Mouse (Mus musculus) colon, adult 2 months (tissue): ENCODE data around the gene Vps4a. TPM values are rescaled to one million over a fixed set of nuclear protein-coding genes. Genes with fewer than 3 reads are reported as not detected.

Experiments used
- polyA plus RNA-seq: library from polyadenylated mRNA; depleted of rRNA; stranded (reverse); fragments of >200 nt; gene quantifications from 2 replicates; pipeline ENCODE4 v1.2.3, GENCODE M21; 2012; rRNA removed

The Vps4a gene
- polyA plus RNA-seq, result 17.9 and 21.2 TPM in 2 replicates

GRCm38 (mm10) chr8:107030650-107031576, at the start of gene Vps4a:
Gene Vps4a (plus strand): TSS chr8:107031222.

GRCm38 (mm10) chr8:107048061-107048941, 17.3 kb downstream of the Vps4a start, which contains the start of gene Pdf:
Gene Pdf (minus strand): TSS chr8:107048614.

GRCm38 (mm10) chr8:107056076-107056972, 25.3 kb downstream of the Vps4a start, which contains the start of the genes Cog8 and Nip7:
Gene Cog8 (minus strand): TSS chr8:107056689.
Gene Nip7 (plus strand): TSS chr8:107056877.

GRCm38 (mm10) chr8:107065511-107066496, 34.8 kb downstream of the Vps4a start, which contains the start of gene Tmed6:
Gene Tmed6 (minus strand): TSS chr8:107065644.

Other genes starting within 250 kb of the Vps4a start
- gene Has3, start 161.0 kb upstream of the Vps4a start, polyA plus RNA-seq, result 0.55 and 0.68 TPM in 2 replicates
- 10.9 and 12.7 TPM in 2 replicates for gene Utp4, start 137.6 kb upstream of the Vps4a start, polyA plus RNA-seq
- 4.1 and 4.4 TPM in 2 replicates for gene Sntb2, start 95.5 kb upstream of the Vps4a start, polyA plus RNA-seq
- 45.9 and 59.2 TPM in 2 replicates for gene Pdf, start 17.4 kb downstream of the Vps4a start, polyA plus RNA-seq
- 28.2 and 31.2 TPM in 2 replicates for gene Cog8, start 25.5 kb downstream of the Vps4a start, polyA plus RNA-seq
- gene Nip7, start 25.7 kb downstream of the Vps4a start, polyA plus RNA-seq, result 16.5 and 23.6 TPM in 2 replicates
- 3.2 and 5.4 TPM in 2 replicates for gene Tmed6, start 34.4 kb downstream of the Vps4a start, polyA plus RNA-seq
- gene Terf2, start 65.3 kb downstream of the Vps4a start, polyA plus RNA-seq, result 6.1 and 6.8 TPM in 2 replicates
- 102 and 106 TPM in 2 replicates for gene Cyb5b, start 119.4 kb downstream of the Vps4a start, polyA plus RNA-seq